Mouse (Mus musculus): ENCODE measurements at regions not wholly inside any gene's neighbourhood (a gene's known extent, or its start where the extent isn't known, plus 50 kb on each side); places are given as distances from the start of the nearest gene placed in this dataset.

DNA sequence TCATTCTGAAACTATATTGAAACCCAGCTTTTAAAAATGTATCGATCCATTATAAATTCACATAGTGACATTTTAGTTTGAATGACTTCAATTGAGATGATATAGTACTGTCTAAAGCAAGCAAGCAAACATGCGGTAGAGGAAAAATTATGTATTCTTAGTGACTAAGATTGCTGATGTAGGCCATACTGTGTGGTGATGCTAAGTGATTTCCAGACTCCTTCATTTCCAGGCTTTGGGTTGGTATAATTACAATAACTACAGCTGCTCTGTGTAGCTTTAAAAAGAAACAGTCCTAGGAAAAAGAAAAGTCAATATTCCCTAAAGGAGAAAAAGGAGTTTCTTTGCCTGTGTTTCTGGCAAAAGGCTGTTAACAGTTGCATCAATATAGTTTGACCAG is 175.0 kb downstream of the Rps12 start:
- TF ChIP-seq CHD2 (IDR thresholded peaks at IDR 0.05; ENCODE audit: low read depth, low read length) (no peak), ZNF384 (IDR thresholded peaks at IDR 0.05; ENCODE audit: low read depth, low read length) (no peak), ZC3H11A (IDR thresholded peaks at IDR 0.05; ENCODE audit: borderline replicate concordance, low read depth, low read length) (no peak), HCFC1 (IDR thresholded peaks at IDR 0.05; ENCODE audit: borderline replicate concordance, insufficient read depth, low read length) (no peak), MAFK (IDR thresholded peaks at IDR 0.05; ENCODE audit: insufficient read depth, low read depth, low read length) (no peak)

Measured in ES-E14 (cell line).